Mouse (Mus musculus) thymus, adult 2 months (tissue): ENCODE measurements around the gene Tcp11l1. TPM values are rescaled to one million over a fixed set of nuclear protein-coding genes. Genes with fewer than 3 reads are reported as not detected.

ENCODE experiments used
- DNase-seq: peaks from one replicate; pipeline ENCODE4 v3.0.0; 2021
- H3K27ac ChIP-seq: fragments of 200-500 bp; 2 replicates; pipeline ENCODE4 v1.5.1; 2012; ENCODE audit warnings: low read length, control low read depth; ENCODE audit not compliant: control insufficient read depth, insufficient read depth
- H3K27me3 ChIP-seq: fragments of 200-500 bp; 2 replicates; pipeline ENCODE4 v1.6.1; 2012; ENCODE audit warnings: mild to moderate bottlenecking, low read length, moderate library complexity, mixed read lengths; ENCODE audit not compliant: control insufficient read depth, insufficient read depth
- H3K36me3 ChIP-seq: fragments of 200-500 bp; 2 replicates; pipeline ENCODE4 v1.6.1; 2012; ENCODE audit warnings: mild to moderate bottlenecking, low read length, moderate library complexity; ENCODE audit not compliant: control insufficient read depth, insufficient read depth
- H3K4me1 ChIP-seq: fragments of 200-500 bp; replicated peaks from 2 replicates; pipeline ENCODE4 v1.6.1; 2012; ENCODE audit warnings: low read length; ENCODE audit not compliant: control insufficient read depth, insufficient read depth
- H3K4me3 ChIP-seq: fragments of 200-500 bp; 2 replicates; pipeline ENCODE4 v1.5.1; 2012; ENCODE audit warnings: mild to moderate bottlenecking, low read length, control low read depth, moderate library complexity; ENCODE audit not compliant: control insufficient read depth, insufficient read depth
- CTCF ChIP-seq: fragments of 200-500 bp; IDR thresholded peaks from 2 replicates; pipeline ENCODE4 v1.5.1; 2012; ENCODE audit warnings: mild to moderate bottlenecking, control low read depth, low read length, moderate library complexity, borderline replicate concordance; ENCODE audit not compliant: control insufficient read depth, poor library complexity, insufficient read depth; ENCODE audit errors: extremely low read depth
- POLR2A ChIP-seq: fragments of 200-500 bp; IDR thresholded peaks from 2 replicates; pipeline ENCODE4 v1.6.1; 2012; ENCODE audit warnings: mild to moderate bottlenecking, low read length, control low read depth, moderate library complexity; ENCODE audit not compliant: control insufficient read depth, poor library complexity, insufficient read depth; ENCODE audit errors: extremely low read depth
- WGBS: fragments of 180-500 bp; shearing (Covaris S2); methylation state at CpG from one replicate; pipeline ENCODE4 v1.1.7; 2018; 5-methylcytosine and 5-hydroxymethylcytosine counted together
- polyA plus RNA-seq: library from polyadenylated mRNA; depleted of rRNA; stranded (reverse); fragments of >200 nt; gene quantifications from 2 replicates; pipeline ENCODE4 v1.2.3, GENCODE M21; 2012; rRNA removed

The Tcp11l1 gene
- polyA plus RNA-seq, 1 experiment, result 2.0 TPM

DNA sequence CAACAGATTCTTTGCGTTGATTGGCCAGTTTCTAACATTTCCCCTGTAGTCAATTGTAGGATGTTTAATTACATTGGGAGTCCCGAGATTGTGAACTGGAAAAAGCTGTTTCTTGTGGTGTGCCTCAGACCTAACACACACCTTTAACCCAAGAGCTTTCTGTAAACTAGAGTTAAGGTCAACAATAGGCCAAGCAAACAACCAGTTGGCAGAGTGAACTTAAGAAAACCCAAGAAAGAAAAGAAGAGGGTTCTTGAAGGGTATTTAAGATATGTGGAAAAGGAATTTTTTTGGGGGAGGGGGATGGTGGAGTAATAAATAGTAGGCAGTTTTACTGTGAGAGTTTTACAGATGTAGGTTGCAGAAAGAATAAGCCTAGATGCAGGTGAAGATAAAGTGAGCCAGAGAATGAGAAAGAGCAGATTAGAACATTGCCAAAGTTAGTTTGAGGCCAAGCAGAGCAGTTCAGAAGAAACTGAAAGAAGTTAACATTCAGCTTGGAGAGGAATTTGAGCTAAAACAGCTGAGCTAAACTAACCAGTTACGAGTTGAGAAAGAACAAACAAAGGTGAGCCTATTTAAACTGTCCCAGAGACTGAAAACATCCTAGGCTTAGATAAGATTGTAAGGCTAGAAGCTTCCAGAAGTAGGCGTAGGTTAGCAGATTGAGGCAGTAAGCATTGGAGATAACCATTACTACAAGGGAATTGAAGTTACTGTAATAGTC lies 95.8 kb downstream of the Tcp11l1 start:
- WGBS, result 96% methylated on average over 4 of the region's 4 CpGs
- TF ChIP-seq POLR2A (no peak), CTCF (no peak)
- Histone ChIP-seq H3K36me3 (peaks cover 5% of the 10 kb centered on the region; the same call in 1 of the 2 replicates), H3K27ac (no peak overlapping the region), H3K4me3 (no peak overlapping the region), H3K4me1 (no peaks in the 10 kb centered on the region), H3K27me3 (no peaks in the 10 kb centered on the region)
- no peak for DNase-seq

DNA sequence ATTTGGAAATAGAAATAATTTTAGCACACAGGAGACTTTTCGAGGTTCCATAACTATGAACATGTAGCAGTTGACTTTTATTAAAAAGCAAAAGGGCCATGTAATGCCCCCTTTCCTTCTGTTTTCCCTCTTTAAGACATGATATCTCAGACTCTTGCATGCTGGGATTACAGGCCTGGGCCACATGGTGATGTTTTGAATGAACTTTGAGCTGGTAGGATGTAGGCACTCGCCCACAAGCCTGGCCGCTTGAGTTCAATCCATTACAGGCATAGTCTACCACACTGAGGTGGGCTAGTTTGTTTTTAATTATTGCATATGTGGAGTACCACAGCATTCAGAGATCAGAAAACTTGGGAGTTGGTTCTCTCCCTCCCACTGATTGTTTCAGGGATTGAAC lies 97.2 kb downstream of the Tcp11l1 start:
- no peak for DNase-seq
- Histone ChIP-seq H3K27me3 (no peaks in the 10 kb centered on the region), H3K4me3 (no peak overlapping the region), H3K4me1 (no peaks in the 10 kb centered on the region), H3K36me3 (peaks cover 5% of the 10 kb centered on the region), H3K27ac (no peak overlapping the region)
- TF ChIP-seq POLR2A (no peak), CTCF (no peak)
- WGBS, result 98% methylated on average over 3 of the region's 3 CpGs

Other genes starting within 250 kb of the Tcp11l1 start
- 28.5 and 28.6 TPM in 2 replicates for gene Hipk3, start 217.7 kb downstream of the Tcp11l1 start, polyA plus RNA-seq
- gene Cstf3, start 121.6 kb downstream of the Tcp11l1 start, polyA plus RNA-seq, result 15.5 and 17.4 TPM in 2 replicates
- gene Pin1rt1, start 4.2 kb upstream of the Tcp11l1 start, polyA plus RNA-seq, result not detected in 2 replicates
- 0.56 and 0.86 TPM in 2 replicates for gene Depdc7, start 30.7 kb upstream of the Tcp11l1 start, polyA plus RNA-seq
- 7.2 and 8.2 TPM in 2 replicates for gene Qser1, start 104.6 kb upstream of the Tcp11l1 start, polyA plus RNA-seq
- gene Prrg4, start 137.7 kb upstream of the Tcp11l1 start, polyA plus RNA-seq, result 2.4 TPM in 2 replicates
- 0.77 TPM in 1 of 2 replicates, not detected in the other for gene Ccdc73, start 155.6 kb upstream of the Tcp11l1 start, polyA plus RNA-seq